Mouse (Mus musculus) heart, postnatal 14 days (tissue): ENCODE data around the gene Nrbp1. TPM values are rescaled to one million over a fixed set of nuclear protein-coding genes. Genes with fewer than 3 reads are reported as not detected.

Experiments used
- DNase-seq, 2 experiments: peaks; one replicate each; pipeline ENCODE4 v3.0.0; 2021 to 2022
- intact Hi-C: fragments of 180-260 bp; cut with DNase I; formaldehyde crosslinking; loops from one replicate; pipeline ENCODE4 v1.15.1; 2025
- total RNA-seq, 2 experiments: library from RNA; stranded (reverse); gene quantifications; 2 replicates each; pipeline ENCODE4 v1.2.3; 2021

Nrbp1 gene
- total RNA-seq, 2 experiments from 2014 or later, result 73.1 to 75.0 TPM

GRCm38 (mm10) chr5:31254452-31254851, 13.8 kb downstream of the Nrbp1 start:
- DNase-seq, result peak; percentile 35 to 36
- intact Hi-C loops, result no loop called here

DNA sequence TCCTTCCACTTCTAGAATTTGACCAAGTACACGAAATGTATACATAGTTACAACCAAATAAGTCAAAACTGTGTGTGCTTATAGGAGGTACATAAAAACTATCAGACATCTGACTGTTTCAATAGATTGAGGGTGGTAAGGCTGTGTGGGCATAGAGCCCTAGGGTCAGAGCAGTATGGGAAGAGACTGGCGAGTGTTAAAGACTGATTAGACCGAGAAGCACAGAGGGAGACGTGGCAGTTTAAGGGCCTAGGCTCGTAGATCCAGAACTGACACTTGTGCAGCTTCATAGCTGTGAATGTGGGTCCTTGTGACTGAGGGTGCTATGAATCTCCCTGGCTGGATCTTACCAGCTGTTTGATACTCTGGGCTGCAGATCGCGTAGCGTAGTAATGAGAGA, 14.2 kb downstream of the Nrbp1 start:
- intact Hi-C loops, result no loop called here
- no peak for DNase-seq

GRCm38 (mm10) chr5:31255381-31255780, 14.7 kb downstream of the Nrbp1 start:
- intact Hi-C loops, result no loop called here

DNA sequence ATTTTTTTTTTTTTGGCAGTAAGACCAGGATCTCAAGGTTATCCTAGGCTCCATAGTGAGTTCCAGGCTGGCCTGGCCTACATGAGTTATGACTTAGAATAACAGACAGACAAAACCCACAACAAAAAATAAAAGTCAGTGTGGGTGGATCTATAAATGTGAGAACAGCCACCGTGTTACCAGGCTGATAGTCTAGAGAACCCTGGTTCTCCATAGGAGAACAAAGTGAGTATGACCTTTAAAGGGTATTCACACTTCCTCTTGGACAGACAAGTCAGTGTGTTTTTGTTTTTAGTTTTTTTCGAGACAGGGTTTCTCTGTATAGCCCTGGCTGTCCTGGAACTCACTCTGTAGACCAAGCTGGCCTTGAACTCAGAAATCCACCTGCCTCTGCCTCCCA, 15.3 kb downstream of the Nrbp1 start:
- no peak for DNase-seq
- intact Hi-C loops, result no loop called here

More at GRCm38 (mm10) chr5:31255381-31255780, 14.7 kb downstream of the Nrbp1 start:
- no peak for DNase-seq

GRCm38 (mm10) chr5:31257616-31258015, 17.0 kb downstream of the Nrbp1 start:
- intact Hi-C loops, result no loop called here

DNA sequence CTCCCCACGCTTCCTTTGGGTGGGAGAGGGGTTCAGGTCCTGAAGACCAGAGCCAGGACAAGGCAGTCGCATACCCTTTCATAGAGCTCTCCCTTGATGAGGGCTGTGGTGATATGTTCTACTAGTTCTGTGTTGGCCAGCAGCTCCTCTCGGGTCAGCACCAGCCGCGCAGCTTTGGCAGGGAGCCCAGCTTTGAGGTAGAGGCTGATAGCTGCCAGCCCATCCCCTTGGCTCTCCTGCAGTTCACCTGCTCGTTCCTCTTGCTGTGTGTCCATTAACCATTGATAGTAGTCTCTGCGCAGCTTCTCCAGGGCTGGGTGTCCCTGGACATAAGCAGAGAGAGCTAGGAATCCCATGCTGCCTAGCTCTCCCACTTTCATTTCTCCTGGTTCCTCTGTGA, 25.4 kb downstream of the Nrbp1 start:
- intact Hi-C loops, result no loop called here
- DNase-seq, result peak in 1 of 2 experiments; percentile 38

More at GRCm38 (mm10) chr5:31257616-31258015, 17.0 kb downstream of the Nrbp1 start:
- DNase-seq, result peak in 1 of 2 experiments; percentile 12

- DNase-seq, result no peak
- intact Hi-C loops, result no loop called here
These were observed 27.0 kb downstream of the Nrbp1 start for GRCm38 (mm10) chr5:31267686-31268085.

DNA sequence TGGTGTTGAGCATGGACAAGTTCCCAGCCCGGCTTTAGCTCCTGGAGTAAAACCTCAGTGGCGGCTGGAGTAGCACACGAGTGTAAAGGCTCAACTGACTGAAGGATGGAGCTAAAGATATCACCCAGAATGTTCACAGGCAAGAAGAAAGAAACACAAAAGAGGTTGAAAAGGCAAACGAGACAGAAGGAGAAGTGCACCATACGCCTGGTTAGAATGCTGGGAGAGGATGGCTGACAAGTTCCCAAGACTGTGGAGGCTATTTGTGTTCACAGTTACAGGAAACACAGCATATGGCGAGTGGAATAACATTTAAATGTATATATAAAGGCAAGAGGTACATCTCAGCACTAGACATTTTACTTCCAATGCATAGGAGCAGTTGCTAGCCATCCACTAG, 32.4 kb downstream of the Nrbp1 start:
- DNase-seq, result no peak
- intact Hi-C loops, result no loop called here

DNA sequence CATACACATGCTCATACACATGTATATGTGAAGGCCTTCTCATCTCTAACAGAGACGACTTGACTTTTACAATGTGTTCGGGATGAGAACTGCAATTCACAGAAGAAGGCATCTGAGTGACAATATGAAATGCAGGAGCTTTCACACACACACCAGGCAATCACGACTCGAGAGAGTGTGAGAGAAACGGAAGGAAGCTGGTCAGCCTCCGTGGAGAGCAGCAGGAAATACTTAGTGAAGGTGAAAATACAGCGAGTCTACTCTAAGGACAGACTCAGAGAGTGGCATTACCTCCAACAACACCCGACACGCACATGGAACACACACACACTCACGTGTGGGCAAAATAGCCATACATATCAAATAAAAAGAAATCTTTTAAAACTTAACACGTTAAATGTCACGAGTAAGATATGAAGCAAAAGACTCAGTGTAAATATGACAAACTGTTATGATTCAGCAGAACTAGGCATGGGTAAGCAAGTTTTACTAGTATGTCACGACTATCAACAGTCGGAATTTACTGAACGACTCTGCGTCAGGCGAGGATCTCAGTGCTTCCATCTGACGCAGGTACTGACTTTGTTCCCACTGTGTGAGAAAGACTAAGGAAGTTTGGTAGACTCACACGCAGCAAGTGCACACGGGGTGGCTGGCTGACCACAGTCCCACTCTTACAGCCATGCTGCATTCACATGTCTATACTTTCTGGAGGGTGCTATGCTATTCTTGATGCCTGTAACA, 38.8 kb downstream of the Nrbp1 start:
- DNase-seq, result no peak
- intact Hi-C loops, result no loop called here

- intact Hi-C loops, result no loop called here
- no peak for DNase-seq
These were observed 47.6 kb downstream of the Nrbp1 start for GRCm38 (mm10) chr5:31288225-31288624.

DNA sequence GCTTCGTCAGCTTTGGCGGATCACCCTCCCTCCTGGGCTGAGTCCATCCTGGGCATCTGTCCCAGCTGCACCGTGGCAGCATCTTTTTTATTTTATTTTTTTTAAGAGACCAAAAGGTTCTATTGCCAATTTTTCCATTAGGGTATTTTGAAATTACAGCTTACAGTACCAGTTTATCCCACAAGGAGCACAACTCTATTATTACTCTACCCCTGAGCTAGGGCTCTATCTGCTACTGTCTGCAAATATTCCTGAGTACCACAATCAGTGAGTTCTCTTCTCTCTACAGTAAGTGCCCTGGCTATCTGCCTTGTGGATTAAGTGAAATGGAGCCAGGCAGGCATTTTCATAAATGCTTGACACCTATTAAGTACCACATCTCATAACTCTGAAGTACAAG, 48.0 kb downstream of the Nrbp1 start:
- peak in 1 of 2 experiments; percentile 17 for DNase-seq
- intact Hi-C loops, result no loop called here

- intact Hi-C loops, result loop anchor here (2.0 to 10.0 kb wide), 2 partner anchors 69 to 165 kb away; partner anchors contain the start of genes Ppm1g and Zfp512
- no peak for DNase-seq
These were observed 49.1 kb downstream of the Nrbp1 start for GRCm38 (mm10) chr5:31289626-31290230.

GRCm38 (mm10) chr5:31290521-31291360, 50.1 kb downstream of the Nrbp1 start, which contains the start of gene Ift172:
Ift172 (minus strand) TSS chr5:31291116.
- intact Hi-C loops, result loop anchor here (2.0 to 10.0 kb wide), 2 partner anchors 70 to 164 kb away; partner anchors contain the start of genes Ppm1g and Zfp512
- DNase-seq, result peak; percentile 96 to 97

- no peak for DNase-seq
- intact Hi-C loops, result loop anchor here (2.0 to 10.0 kb wide), 2 partner anchors 71 to 163 kb away; partner anchors contain the start of genes Ppm1g and Zfp512
These were observed 50.7 kb downstream of the Nrbp1 start for GRCm38 (mm10) chr5:31291361-31291688.

DNA sequence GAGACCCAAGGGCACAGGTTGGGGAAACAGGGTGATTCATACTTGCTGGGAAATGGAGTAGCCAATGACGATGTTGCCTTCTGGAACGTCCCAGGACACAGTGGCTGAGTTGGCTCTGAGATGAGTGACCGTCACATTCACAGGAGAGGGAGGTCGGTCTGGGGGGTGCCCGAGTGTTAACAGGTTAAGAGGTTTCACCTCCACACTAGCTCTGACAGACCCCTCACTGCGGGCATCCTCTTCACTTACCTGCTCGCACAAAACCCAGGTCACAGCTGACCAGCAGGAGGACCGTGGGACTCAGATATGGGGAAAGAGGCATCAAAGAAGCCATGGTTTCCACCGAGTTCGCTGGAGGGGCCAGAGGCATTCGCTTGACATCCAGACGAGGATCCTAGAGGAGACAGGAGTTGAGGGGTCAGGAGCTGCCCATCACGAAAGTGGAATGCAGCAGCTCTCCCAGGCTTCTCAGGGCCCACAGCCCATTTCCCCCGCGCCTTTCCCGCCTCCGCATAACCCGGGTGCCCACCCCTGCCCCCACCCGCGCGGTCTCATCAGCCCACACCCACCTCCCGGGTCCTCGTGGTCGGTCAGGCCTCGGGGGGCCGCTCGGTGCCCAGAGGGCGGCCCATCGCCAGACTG, 54.4 kb downstream of the Nrbp1 start:
- DNase-seq, result no peak
- intact Hi-C loops, result loop anchor here (10.0 kb wide), 1 partner anchor 160 kb away; the partner anchor contains the start of gene Zfp512

DNA sequence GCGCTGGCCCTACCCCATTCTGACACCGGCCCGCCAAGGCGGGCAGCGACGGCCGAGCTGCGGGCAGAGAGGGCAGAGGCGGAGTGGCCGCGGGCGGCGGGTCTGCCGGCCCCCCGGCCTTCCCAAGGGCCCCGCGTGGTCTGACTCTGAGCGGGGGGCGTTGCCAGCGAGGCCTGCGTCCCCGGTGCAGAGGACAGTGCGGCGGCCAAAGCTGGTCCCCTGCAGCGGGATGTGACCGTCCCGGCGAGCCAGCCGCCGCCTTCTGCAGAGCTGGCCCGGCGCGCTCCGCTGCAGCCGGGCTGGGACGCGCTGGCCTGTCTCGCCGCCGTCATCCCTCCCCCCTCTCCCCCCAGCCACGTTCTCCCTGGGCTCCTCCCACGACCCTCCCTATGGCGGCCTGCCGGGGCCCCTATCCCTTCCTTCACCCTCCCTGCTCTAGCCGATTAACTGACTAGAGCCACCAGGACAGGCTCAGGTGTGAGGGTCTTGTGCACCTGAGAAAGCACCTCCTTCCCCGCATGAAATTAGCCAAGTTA, 55.0 kb downstream of the Nrbp1 start, which contains the start of gene Fndc4:
Fndc4 (minus strand) TSS at position 475 of the 536 bp plus-strand sequence.
- DNase-seq, result peak; percentile 45 to 50
- intact Hi-C loops, result loop anchor here (10.0 kb wide), 1 partner anchor 159 kb away; the partner anchor contains the start of gene Zfp512

DNA sequence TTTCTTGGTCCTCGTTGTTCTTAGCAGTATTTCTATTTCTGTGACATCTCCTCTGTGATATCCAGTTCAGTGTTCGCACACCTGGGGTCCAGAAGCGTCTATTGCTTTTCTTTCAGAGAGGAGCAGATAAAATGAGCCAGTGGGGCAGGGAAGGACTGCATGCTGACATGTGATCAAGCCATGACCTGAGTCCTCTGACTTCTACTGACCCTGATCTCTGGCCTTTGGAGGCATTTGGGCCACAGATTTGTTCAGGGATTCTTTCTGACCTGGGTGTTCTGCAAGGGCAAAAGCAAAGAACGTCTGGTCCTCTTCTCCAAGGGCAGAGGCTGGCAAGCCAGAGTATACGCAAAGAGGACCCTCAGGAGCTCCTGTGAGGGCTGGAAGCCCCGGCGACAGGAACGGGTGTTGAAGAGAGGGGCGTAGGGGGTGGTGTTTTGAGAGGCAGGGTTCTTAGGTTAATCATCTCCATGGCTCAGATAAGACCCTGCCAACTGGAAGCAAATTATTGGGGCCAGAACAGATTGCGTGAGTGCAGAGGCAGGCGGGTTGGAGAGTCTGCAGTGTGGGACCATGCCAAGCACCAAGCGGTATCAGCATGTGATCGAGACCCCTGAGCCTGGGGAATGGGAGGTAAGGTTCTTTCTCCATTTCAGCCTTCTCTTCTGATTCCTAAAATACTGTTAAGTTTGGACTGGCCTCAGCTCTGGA, 56.5 kb downstream of the Nrbp1 start, which contains the start of gene Gckr:
Gckr (plus strand) TSS at position 397 of the 711 bp plus-strand sequence.
- intact Hi-C loops, result loop anchor here (10.0 kb wide), 1 partner anchor 158 kb away; the partner anchor contains the start of gene Zfp512
- no peak for DNase-seq

DNA sequence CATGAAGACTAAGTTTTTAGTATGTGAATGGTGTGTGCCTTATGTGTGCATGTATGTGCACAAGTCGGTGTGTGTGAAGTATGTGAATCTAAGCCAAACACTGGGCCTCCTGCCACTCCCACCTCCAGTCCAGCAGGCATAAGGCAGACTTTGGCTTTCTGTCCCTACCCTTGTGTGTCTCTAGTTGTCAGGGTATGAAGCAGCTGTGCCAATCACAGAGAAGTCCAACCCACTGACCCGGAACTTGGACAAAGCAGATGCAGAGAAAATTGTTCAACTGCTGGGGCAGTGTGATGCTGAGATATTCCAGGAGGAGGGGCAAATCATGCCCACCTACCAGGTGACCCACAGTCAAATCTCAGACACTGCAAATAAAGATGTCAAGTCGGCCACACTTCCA, 57.3 kb downstream of the Nrbp1 start:
- no peak for DNase-seq
- intact Hi-C loops, result loop anchor here (10.0 kb wide), 1 partner anchor 157 kb away; the partner anchor contains the start of gene Zfp512

GRCm38 (mm10) chr5:31298486-31298885, 57.8 kb downstream of the Nrbp1 start:
- intact Hi-C loops, result loop anchor here (10.0 kb wide), 1 partner anchor 156 kb away; the partner anchor contains the start of gene Zfp512

More at GRCm38 (mm10) chr5:31298486-31298885, 57.8 kb downstream of the Nrbp1 start:
- no peak for DNase-seq
